Mouse (Mus musculus): ENCODE data around the gene Cmip. TPM values are rescaled to one million over a fixed set of nuclear protein-coding genes. Genes with fewer than 3 reads are reported as not detected.

Cmip gene
- total RNA-seq, 2 experiments from 2014 or later: 9.6 to 40.2 TPM

DNA sequence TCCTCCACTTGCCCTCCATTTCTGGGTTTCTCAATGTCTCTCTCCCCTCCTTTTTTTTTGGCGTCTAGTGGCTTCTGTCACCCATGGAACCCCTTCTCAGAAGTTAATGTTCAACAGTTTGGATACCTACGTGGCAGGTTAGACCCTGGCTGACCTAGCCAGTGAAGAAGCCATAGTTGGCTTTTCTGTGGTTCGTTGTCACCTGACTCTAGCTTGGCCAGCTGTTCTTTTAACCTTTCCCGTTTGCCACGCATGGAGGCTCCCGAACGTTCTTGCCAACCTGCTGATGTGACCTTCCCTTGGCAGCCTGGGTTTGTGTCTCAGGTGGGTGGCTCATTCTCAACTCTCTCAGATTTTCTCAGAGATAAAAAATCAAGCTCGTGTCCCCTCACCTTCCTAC, 60.6 kb downstream of the Cmip start:
- ATAC-seq (replicated peaks; ENCODE audit: low FRiP score, low TSS enrichment, poor library complexity, severe bottlenecking): no peak

DNA sequence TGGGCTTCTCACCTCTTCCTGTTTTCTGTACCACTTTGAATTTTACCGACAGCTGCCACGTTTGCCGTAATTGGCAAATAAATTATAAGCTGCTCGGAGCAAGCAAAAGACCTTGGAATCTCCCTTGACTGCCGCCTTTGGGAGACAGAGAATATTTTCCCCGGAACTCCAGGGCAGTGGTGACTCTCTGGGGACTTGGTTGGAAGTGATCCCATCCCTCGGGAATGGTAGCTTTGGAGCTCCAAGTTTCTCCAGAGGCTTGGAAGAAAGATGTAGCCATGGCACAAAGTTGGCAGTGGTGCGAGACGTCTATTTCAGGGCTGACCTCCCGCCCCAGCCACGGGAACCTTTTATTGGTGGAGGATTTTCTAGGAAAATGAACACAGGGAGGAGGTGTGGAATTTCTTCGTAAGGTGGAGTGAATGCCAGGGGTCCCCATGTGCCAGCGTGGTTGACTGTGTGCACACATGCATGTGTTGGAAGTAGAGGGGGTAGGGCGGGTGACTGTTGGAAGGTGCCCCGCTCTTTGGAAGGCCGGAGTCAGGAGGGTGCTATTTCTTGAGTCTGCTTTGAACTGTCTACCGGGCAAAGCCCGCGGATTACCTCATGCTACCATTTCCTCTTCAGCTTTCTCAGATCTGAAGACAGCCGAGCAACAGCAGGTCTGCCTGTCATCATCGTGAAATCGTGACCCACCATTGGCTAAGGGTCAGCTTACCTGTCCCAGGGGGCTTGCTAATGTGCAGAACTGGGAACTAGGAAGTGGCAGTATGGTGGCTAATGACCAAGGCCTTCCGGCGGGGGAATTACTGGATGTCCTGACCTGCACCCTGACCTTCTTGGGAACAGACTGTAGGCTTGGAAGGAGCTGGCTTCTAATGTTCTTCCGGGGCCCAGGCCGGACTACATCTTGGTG, 62.3 kb downstream of the Cmip start:
- ATAC-seq (replicated peaks; ENCODE audit: low FRiP score, low TSS enrichment, poor library complexity, severe bottlenecking): no peak

DNA sequence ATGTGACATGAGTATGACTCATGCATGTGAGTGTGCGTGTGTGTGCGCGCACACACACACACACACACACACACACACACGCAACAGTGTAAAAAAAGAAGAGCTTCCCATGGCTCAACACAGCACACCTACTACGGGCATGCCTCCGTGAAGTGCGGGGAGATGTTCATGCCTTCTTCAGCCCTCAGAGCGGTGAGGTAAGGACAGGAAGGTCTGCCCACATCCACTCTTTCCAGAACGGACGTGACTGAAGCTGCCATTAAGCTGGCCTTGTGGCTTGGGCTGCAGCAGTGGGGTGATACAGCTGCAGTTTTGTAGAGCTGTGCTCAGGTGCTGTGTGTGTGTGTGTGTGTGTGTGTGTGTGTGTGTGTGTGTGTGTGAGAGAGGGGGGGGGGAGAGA, 63.8 kb downstream of the Cmip start:
- no peak for ATAC-seq (replicated peaks; ENCODE audit: low FRiP score, low TSS enrichment, poor library complexity, severe bottlenecking)

DNA sequence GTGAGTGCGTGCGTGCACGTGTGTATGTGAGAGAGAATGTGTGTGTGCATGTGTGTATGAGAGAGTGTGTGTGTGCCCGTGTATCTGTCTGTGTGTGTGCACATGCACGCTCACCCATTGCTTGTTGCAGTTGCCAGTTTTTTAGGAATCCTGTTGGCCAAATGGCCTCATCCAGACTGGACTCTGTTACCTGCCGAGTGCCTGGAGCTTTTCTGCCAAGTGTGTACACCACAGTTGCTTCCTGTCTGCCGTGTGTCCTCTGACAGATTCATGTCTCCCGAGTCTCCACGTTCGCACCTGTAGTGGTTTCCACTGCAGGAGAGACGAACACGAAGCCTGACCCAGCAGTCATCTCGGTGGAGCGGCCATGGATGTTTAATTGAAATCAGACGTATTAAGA, 64.4 kb downstream of the Cmip start:
- no peak for ATAC-seq (replicated peaks; ENCODE audit: low FRiP score, low TSS enrichment, poor library complexity, severe bottlenecking)

DNA sequence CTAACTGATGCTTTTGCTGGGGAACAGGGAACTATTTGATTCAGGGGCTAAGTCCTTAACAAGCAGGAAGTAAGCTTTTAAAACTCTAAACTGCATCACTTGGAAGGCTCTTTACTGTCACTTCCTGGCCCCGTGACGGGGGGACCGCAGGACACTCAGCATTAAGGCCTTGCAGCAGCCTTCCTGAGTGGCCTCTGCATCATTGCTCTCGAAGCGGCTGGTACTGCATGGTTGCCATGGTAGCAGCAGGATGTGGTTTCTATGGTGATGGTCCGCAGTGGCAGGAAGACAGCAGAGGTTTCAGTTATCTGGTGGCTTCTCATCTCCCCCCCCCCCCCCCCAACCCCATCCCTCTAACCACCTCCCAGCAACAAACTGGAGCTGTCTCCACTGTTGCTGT, 65.2 kb downstream of the Cmip start:
- no peak for ATAC-seq (replicated peaks; ENCODE audit: low FRiP score, low TSS enrichment, poor library complexity, severe bottlenecking)

DNA sequence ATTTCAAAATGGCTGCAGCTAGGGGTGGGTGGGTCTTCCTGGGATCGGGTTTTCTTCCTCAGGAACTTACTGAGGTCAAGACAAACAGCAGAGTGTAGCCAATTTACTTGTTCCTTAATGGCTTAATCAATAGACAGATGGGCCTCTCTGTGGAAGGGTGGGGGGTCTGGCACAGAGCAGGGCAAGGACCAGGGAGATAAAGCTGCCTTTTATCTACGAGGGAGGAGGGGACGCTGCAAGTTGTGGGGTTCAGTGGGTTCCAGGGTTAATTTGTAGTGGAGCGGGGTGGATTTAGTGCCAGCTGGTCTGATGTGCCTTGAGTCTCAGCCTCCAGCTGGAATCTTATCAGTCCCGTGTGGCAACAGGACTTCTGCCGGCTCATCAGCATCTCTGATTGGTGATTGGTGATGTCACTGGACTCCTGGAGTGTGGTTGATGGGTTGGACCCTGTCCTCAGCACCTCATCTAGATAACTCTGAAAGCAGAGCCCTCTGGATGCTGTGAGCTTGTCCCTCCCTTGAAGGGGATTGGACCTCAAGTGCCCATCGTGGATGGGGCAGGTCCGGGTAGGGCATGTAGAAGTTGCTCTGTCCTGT, 65.9 kb downstream of the Cmip start:
- peak; percentile 75 for ATAC-seq (replicated peaks; ENCODE audit: low FRiP score, low TSS enrichment, poor library complexity, severe bottlenecking)

DNA sequence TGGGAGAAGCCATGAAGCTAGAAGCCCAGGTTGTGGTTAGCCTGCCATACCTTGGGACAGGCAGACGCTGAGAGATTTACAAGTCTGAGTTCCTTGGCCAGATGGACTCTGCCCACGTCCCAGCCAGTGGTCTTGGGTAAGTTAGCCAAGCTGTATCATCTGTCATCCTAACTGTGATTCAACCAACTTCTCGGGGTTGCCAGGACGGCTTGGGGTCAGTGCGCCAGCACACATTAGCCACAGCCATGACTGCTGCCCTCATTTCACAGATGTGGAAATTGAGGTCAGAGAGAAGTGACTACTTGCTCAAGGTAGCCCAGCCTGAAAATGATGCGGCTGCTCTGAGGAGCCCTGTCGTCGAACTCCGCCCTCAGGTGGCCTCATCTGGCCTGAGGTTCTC, 68.0 kb downstream of the Cmip start:
- no peak for ATAC-seq (replicated peaks; ENCODE audit: low FRiP score, low TSS enrichment, poor library complexity, severe bottlenecking)

DNA sequence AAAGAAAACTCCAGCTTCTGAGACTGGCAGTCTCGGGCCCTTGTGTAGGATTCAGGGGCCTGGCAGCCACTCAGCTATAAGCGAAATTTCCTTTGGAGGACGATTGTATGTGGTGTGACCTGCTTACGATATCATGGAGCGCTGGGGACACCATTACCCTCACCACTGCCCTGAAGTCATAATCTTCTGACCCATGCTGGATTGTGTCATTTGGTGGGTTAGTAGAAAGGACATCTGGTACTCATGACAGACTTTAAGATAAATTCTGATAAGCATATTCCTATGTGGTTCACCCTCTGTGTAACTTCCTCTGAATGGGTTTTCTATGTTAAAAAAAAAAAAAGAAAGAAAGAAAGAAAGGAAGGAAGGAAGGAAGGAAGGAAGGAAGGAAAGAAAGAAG, 69.9 kb downstream of the Cmip start:
- ATAC-seq (replicated peaks; ENCODE audit: low FRiP score, low TSS enrichment, poor library complexity, severe bottlenecking): peak; percentile 35; the same call in 1 of the 2 replicates

DNA sequence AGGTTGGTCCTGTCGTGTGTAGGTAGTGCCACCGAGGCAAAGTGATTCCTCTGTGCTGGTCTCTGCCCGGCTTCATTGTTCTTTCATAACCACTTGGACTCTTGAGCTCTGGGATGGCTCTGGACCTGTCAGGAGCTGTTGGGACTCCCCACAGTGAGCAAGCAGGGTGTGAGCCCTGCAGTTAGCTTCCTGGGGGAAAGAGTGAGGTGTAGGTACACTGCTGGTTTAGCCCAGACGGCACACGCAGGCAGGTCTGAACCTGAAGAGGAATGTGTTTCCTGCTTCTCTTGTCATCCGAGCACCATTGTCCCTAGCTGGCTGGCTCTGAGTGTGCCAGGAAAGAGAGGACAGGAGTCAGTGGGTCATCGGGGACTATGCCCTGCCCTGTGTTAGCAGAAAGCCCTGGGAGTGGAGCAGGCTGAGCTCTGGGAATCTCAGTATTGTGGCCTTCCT, 70.5 kb downstream of the Cmip start:
- no peak for ATAC-seq (replicated peaks; ENCODE audit: low FRiP score, low TSS enrichment, poor library complexity, severe bottlenecking)

DNA sequence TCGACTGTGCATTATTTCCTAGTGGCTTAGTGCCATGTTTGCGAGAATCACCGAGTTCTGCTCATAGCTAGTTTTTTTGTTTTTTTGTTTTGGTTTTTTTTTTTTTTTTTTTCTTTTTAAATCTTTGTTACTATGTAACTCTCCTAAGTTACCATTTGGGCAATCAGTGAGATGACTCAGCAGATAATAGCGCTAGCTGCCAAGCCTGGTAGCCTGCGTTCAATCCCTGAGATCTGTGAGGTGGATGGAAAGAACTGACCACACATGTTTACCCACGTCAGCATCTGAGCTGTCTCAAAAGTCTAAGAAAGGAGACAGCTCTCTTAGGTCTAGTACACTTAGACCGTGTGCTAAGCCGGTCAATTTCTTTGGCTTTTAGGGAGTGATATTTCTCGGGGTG, 71.9 kb downstream of the Cmip start:
- ATAC-seq (replicated peaks; ENCODE audit: low FRiP score, low TSS enrichment, poor library complexity, severe bottlenecking): no peak

DNA sequence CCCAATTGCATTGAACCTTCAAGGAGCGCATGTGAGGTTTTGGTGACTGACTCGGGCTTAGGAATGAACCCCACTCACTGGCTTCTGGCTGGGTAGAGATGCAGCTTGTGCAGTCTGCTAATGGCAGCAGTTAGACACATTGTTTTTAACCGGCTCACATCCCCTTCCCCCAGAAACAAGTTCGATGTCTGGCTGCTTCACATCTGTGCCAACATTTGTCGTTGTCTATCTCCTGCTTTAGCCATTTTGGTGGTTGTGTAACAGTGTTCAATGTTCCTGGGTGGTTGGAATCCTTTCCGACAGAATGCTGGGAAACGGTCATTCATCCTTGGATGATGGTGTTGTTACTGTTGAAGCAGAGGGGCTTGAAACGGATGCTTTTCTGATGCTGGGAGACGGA, 72.3 kb downstream of the Cmip start:
- ATAC-seq (replicated peaks; ENCODE audit: low FRiP score, low TSS enrichment, poor library complexity, severe bottlenecking): no peak

DNA sequence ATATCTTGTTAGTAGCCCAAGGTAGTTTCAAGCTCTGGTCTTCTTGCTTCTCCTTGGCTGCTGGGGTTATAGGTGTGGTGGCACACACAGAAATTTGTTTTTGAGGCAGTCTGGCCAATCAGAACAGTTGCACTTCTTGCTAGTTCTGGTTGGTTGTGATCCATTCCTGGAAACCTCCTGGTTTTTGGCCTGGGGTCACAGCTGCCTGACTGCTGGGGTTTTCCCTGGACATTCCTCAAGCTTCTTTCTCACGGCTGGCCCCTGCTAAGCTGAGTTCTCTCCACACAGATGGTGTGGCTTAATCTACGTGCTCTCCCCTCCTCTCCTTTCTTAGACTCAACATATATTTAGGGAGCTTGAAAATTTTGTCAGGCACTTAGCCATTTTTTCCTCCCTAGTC, 73.0 kb downstream of the Cmip start:
- ATAC-seq (replicated peaks; ENCODE audit: low FRiP score, low TSS enrichment, poor library complexity, severe bottlenecking): no peak

DNA sequence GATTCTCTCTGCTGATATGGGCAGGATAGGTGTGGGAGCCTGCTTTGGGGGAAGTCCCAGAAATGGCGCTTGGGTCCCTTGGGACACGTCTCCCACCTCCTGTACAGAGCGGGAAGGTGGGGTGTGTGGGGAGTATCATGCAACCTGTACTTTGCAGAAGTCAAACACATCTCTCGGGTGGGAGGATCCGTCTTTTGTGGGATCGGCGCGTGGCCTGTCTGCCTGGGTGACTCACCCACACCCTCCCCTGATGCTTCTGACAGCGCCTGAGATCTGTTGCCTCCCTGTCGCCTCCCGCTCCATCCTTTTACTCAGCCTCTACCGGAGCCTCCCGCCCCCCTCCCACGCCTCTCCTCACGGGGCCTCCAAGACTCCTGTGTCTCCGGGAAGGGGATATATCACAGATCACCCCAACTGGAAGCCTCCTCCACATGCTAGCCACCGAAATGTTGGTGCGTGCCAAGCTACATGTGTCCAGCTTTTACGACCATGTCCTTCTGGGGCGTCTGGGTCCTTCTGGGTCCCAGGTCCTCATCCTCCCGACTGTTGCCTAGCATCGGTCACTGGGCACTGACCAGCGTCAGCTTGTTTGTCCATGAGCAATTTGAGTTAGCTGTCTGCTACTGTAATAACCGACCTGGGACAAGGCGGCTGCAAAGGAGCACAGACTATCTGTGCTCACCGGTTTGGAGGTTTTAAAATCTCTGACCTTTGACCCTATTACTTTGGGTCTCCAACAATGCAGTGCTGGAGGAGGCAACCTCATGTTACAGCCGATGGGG, 75.6 kb downstream of the Cmip start:
- no peak for ATAC-seq (replicated peaks; ENCODE audit: low FRiP score, low TSS enrichment, poor library complexity, severe bottlenecking)

DNA sequence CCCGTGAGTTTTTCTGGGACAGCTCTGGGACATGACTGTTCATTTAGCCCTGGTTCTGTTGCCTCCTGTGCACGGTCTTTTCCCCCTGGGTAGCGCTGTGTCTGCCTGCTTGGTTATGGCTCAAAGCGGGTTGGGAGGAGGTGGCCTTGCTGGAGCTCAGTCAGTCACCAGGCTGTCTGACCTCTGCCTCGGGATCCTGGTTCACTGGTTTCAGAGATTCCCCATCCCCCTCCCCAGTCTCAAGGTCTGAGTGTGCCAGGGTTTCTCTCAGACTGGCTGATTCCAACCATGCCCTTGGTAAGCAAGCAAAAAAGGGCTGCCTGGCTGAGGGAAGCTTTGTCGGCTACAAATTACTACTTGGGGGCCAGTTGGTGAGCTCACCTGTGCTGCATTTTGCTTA, 76.8 kb downstream of the Cmip start:
- no peak for ATAC-seq (replicated peaks; ENCODE audit: low FRiP score, low TSS enrichment, poor library complexity, severe bottlenecking)

DNA sequence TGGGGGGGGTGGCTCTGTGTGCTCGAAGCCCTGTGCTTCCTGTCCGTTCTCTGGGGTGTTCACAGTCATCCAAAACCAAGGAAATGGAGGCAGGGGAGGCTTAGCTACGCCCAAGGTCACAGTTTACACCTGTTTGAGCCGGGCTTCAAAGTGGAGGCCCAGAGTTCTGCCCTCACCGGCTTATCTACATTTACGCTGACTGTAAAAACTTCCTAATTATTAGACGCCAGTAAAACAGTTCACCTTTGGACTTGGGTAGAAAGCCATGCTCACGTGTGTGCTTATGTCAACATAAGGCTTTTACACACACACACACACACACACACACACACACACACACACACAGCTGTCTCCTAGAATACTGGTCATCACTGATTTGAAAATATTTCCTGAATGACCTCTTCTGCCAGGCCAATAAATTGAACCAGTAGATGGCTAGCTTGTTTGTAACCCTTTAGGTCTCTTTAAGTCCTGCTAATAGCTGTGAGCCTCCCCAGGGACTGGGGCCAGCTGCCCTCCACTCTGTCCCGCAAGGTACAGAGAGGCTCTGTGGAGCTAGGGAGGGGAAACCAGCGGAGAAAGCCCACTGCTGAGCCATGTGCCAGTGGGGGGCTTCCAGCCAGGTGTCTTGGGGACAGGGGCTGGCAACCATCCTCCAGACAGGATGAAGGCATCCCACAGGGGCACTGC, 77.3 kb downstream of the Cmip start:
- ATAC-seq (replicated peaks; ENCODE audit: low FRiP score, low TSS enrichment, poor library complexity, severe bottlenecking): 0 out of 2 replicates have a peak, but pooled peaks have one; percentile 2

DNA sequence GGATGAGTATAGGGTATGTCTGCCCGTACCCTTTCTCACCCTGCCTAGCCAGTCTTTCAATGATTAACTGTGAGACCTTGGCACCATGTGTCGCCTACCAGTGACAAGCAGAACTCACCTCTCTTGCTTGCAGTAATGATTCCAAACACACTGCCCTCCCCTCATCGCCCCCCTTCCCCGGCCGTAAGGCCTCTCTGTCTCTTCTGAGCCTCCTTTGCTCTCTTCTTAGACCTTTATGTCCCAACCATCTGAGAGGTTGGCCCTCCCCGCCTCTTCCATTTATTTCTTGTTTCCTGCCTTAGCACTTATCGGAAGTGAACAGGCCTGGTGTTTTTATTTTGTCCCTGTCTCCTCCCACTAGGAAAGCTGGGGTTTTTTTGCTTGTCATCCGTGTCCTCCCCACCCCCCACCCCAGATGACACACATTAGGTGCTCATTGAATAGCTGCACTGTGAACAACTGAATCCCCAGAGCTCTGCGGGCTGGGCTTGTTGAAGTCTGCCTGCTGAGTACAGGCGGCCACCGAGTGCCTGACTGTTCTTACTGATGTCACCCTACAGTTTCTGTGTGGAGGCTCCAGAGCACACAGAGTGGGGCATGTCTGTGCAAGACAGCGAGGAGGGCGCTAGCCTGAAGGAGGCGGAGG, 78.0 kb downstream of the Cmip start:
- peak; percentile 23 for ATAC-seq (replicated peaks; ENCODE audit: low FRiP score, low TSS enrichment, poor library complexity, severe bottlenecking)

DNA sequence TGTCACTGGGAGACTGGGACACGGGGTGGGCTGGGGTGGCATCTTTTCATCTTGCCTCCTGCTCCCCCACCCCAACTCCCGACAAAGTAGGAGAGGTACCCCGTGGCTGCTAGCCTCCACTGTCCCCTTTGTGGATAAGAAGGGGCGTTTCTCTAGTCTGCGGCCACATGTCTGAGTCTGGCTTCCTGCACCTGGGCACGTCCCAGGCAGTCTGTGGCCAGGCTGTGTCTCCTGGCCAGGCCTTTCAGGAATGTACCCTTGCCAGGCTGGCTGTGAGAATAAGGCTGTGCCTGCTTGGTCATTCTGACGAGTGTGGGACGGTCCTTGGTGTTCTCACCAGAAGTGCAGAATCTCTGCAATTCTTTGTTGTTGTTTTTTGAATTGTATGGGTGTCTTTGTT, 78.6 kb downstream of the Cmip start:
- peak; percentile 23 for ATAC-seq (replicated peaks; ENCODE audit: low FRiP score, low TSS enrichment, poor library complexity, severe bottlenecking)

DNA sequence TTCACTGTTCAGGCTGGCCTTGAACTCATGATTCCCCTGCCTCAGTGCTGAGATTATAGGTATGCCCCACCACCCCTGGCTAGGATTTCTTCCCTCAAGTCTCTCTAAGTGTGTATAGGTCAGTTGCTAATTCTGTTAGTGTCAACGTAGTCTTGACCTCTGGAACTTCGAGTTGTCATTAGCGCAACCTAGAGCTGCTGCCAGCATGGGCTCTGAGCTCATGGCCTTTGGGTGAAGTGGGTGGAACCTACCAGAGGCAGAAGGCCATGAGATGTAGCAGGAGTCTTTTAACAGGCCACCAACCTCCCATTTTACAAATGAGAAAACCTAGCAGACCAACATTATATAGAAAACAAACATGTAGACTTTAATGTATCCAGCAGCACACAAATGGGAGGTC, 80.3 kb downstream of the Cmip start:
- no peak for ATAC-seq (replicated peaks; ENCODE audit: low FRiP score, low TSS enrichment, poor library complexity, severe bottlenecking)

DNA sequence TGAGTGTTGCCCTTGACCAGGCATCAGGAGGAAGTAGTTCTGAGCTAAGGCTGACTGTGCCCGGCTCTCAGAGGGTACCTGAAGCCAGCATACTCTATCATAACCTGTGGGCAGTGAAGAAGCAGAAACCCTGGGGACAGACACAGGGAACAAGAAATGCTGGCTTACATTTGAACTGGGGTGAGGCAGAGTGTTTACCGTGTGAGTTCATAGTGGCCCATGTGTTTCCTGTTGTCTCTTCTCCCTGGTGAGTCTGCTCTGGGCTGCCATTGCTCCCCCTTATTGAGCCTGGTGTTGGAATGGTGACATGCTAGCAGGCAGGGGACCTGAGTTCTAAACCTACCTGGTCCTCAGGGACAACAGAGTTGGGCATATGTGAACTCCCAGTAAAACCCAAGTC, 81.8 kb downstream of the Cmip start:
- no peak for ATAC-seq (replicated peaks; ENCODE audit: low FRiP score, low TSS enrichment, poor library complexity, severe bottlenecking)
